Mouse (Mus musculus): ENCODE measurements around the gene Crls1.

GRCm38 (mm10) chr2:132876991-132877390 is 30.5 kb downstream of the Crls1 start:
- TF ChIP-seq POLR2A (IDR thresholded peaks at IDR 0.05; ENCODE audit: low read depth, low read length) (no peak), CTCF (IDR thresholded peaks at IDR 0.05; ENCODE audit: extremely low read depth, insufficient read length, insufficient replicate concordance, low read depth, low read length) (no peak)

All from small intestine, adult 2 months (tissue).